Mouse (Mus musculus) heart, embryonic 14.5 days (tissue): ENCODE measurements around the gene Sycp1. TPM values are rescaled to one million over a fixed set of nuclear protein-coding genes. Genes with fewer than 3 reads are reported as not detected.

Experiments used
- ATAC-seq: fragments of 200-750 bp; cut with Nextera tagmentation; 2 replicates; pipeline ENCODE4 v1.8.0; 2017; ENCODE audit warnings: low read depth, moderate TSS enrichment; ENCODE audit not compliant: insufficient number of reproducible peaks, insufficient read depth, low FRiP score
- H3K27ac ChIP-seq, 2 experiments: fragments of 200-500 bp in 1 of 2; fragments of 300-500 bp in 1 of 2; sonication (generic) in 1 of 2; replicated peaks in 1 of 2; 2 replicates each; pipeline ENCODE4 v1.5.1; 2012 to 2014; ENCODE audit warnings: low read depth in 2 of 2, low read length in 2 of 2, control low read depth in 1 of 2, mild to moderate bottlenecking in 1 of 2, mixed read lengths in 1 of 2; ENCODE audit not compliant: control insufficient read depth in 1 of 2, insufficient read depth in 1 of 2
- H3K27me3 ChIP-seq: fragments of 300-500 bp; sonication (generic); 2 replicates; pipeline ENCODE4 v1.6.1; 2014; ENCODE audit warnings: mild to moderate bottlenecking, low read length, control low read depth; ENCODE audit not compliant: control insufficient read depth, insufficient read depth
- H3K36me3 ChIP-seq: fragments of 300-500 bp; sonication (generic); 2 replicates; pipeline ENCODE4 v1.6.1; 2014; ENCODE audit warnings: mild to moderate bottlenecking, control low read depth, low read length, mixed read lengths; ENCODE audit not compliant: control insufficient read depth, insufficient read depth
- H3K4me1 ChIP-seq, 2 experiments: fragments of 200-500 bp in 1 of 2; fragments of 300-500 bp in 1 of 2; sonication (generic) in 1 of 2; 2 replicates each; pipeline ENCODE4 v1.6.1; 2012 to 2014; ENCODE audit warnings: low read length in 2 of 2, control low read depth in 1 of 2, mixed read lengths in 1 of 2; ENCODE audit not compliant: control insufficient read depth in 2 of 2, insufficient read depth in 2 of 2
- H3K4me2 ChIP-seq: fragments of 300-500 bp; sonication (generic); 2 replicates; pipeline ENCODE4 v1.6.1; 2014; ENCODE audit warnings: mild to moderate bottlenecking, low read length
- H3K4me3 ChIP-seq, 2 experiments: fragments of 200-500 bp in 1 of 2; fragments of 300-500 bp in 1 of 2; sonication (generic) in 1 of 2; 2 replicates each; pipeline ENCODE4 v1.5.1; 2012 to 2014; ENCODE audit warnings: low read length in 2 of 2, mild to moderate bottlenecking in 2 of 2, control low read depth in 1 of 2, low read depth in 1 of 2, moderate library complexity in 1 of 2; ENCODE audit not compliant: control insufficient read depth in 1 of 2, insufficient read depth in 1 of 2
- H3K9ac ChIP-seq: fragments of 300-500 bp; sonication (generic); 2 replicates; pipeline ENCODE4 v1.6.1; 2014; ENCODE audit warnings: mild to moderate bottlenecking, low read length
- H3K9me3 ChIP-seq: fragments of 300-500 bp; sonication (generic); 2 replicates; pipeline ENCODE4 v1.6.1; 2016; ENCODE audit warnings: low read length, control low read depth; ENCODE audit not compliant: control insufficient read depth
- WGBS: fragments of 180-500 bp; shearing (Covaris S2); extraction: QIAGEN DNeasy Blood & Tissue Kit; methylation state at CpG from one replicate; pipeline ENCODE4 v1.1.7; 2014; 5-methylcytosine and 5-hydroxymethylcytosine counted together
- polyA plus RNA-seq: library from polyadenylated mRNA; unstranded; fragments of >200 nt; fragmentation: Nextera tagmentation; extraction: Ambion mirVana; gene quantifications from 2 replicates; pipeline ENCODE4 v1.2.1, GENCODE M21; 2014

Sycp1 gene
- polyA plus RNA-seq, 1 experiment from 2014 or later, result not detected

DNA sequence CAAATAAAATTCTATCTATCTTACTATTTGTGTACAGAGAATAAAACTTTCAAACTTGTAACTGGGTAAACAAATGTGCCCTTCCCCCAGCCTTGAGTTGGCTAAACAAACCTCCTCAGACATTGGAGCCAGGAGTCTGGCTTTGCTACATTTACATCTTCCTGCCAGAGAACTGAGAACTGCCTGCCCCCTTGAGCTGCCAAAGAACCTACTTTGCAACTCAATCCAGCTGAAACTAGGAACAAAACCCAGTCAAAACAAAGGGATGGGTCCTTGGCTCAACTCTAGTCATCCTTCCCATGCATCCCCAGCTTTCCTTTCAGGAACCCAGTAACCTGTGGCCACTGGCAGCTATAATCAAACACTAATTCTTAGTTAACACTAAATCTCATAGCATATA lies 87.2 kb downstream of the Sycp1 start:
- no peaks in the 10 kb centered on the region for H3K9me3 ChIP-seq
- no peaks in the 10 kb centered on the region for H3K36me3 ChIP-seq
- H3K27ac ChIP-seq, result no peak overlapping the region
- no peak overlapping the region for H3K4me2 ChIP-seq
- no peaks in the 10 kb centered on the region for H3K27me3 ChIP-seq
- H3K9ac ChIP-seq, result no peak overlapping the region
- no peak overlapping the region for H3K4me3 ChIP-seq
- H3K4me1 ChIP-seq, result no peaks in the 10 kb centered on the region
- no peak for ATAC-seq

- Histone ChIP-seq H3K4me3 (no peak overlapping the region), H3K27me3 (no peaks in the 10 kb centered on the region), H3K4me1 (no peaks in the 10 kb centered on the region), H3K4me2 (no peak overlapping the region), H3K27ac (no peak overlapping the region), H3K9ac (no peak overlapping the region), H3K9me3 (no peaks in the 10 kb centered on the region), H3K36me3 (no peaks in the 10 kb centered on the region)
- WGBS, result 32% methylated on average over 1 of the region's 1 CpGs
- ATAC-seq, result no peak
Measured at GRCm38 (mm10) chr3:102842386-102842785, 93.5 kb downstream of the Sycp1 start.

- Histone ChIP-seq H3K9ac (no peak overlapping the region), H3K4me2 (no peak overlapping the region), H3K9me3 (no peaks in the 10 kb centered on the region), H3K27me3 (no peaks in the 10 kb centered on the region), H3K36me3 (no peaks in the 10 kb centered on the region), H3K27ac (no peak overlapping the region), H3K4me1 (no peaks in the 10 kb centered on the region), H3K4me3 (no peak overlapping the region)
- no peak for ATAC-seq
- 4% methylated on average over 3 of the region's 3 CpGs for WGBS
Measured at GRCm38 (mm10) chr3:102803937-102804336, 132.0 kb downstream of the Sycp1 start.

DNA sequence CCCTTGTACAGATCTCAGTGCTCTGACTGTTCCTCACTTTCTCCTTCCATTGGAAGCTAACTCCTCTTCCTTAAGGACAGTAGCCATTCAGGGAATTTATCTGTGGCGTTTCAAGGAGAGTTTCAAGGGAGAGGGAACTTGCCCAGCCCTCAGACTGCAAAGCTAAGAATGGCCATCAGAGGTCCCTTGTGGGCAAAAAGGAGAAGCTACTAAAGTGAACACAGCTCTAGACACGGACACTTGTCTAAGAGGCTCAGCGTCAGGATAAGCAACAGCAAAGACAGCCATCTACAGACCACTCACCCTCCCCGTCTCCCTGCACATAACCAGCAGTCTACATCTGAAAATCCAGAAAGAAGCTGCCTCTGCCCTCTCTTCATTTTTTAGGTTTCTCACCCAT lies 148.5 kb downstream of the Sycp1 start:
- Histone ChIP-seq H3K9me3 (no peaks in the 10 kb centered on the region), H3K27ac (no peak overlapping the region), H3K4me3 (no peak overlapping the region), H3K4me1 (no peaks in the 10 kb centered on the region), H3K4me2 (no peak overlapping the region), H3K27me3 (no peaks in the 10 kb centered on the region), H3K36me3 (no peaks in the 10 kb centered on the region), H3K9ac (no peak overlapping the region)
- 19% methylated on average over 4 of the region's 4 CpGs for WGBS
- ATAC-seq, result no peak

- no peak within 1 kb of the TSS for H3K4me3 ChIP-seq
- H3K27me3 ChIP-seq, result no peaks in the 10 kb centered on the region
- ATAC-seq, result no peak
- no peak within 1 kb of the TSS for H3K4me2 ChIP-seq
- no peaks in the 10 kb centered on the region for H3K36me3 ChIP-seq
- H3K27ac ChIP-seq, result no peak within 1 kb of the TSS
- 64% methylated on average over 2 of the region's 2 CpGs for WGBS
- no peaks in the 10 kb centered on the region for H3K9me3 ChIP-seq
- H3K9ac ChIP-seq, result no peak within 1 kb of the TSS
- no peaks in the 10 kb centered on the region for H3K4me1 ChIP-seq
Measured at GRCm38 (mm10) chr3:102782618-102783017, 153.3 kb downstream of the Sycp1 start, which contains the start of gene Tshb. Gene Tshb, minus strand, starts transcription at chr3:102782718.

- no peaks in the 10 kb centered on the region for H3K4me1 ChIP-seq
- H3K36me3 ChIP-seq, result peaks cover 22% of the 10 kb centered on the region
- H3K27ac ChIP-seq, result no peak overlapping the region
- ATAC-seq, result no peak
- no peaks in the 10 kb centered on the region for H3K27me3 ChIP-seq
- 88% methylated on average over 4 of the region's 4 CpGs for WGBS
- H3K9ac ChIP-seq, result no peak overlapping the region
- H3K9me3 ChIP-seq, result no peaks in the 10 kb centered on the region
- H3K4me3 ChIP-seq, result no peak overlapping the region
- no peak overlapping the region for H3K4me2 ChIP-seq
Measured at GRCm38 (mm10) chr3:102773018-102773417, 162.9 kb downstream of the Sycp1 start.

Other genes starting within 250 kb of the Sycp1 start
- 31.3 and 34.8 TPM in 2 replicates for gene Tspan2, start 201.6 kb downstream of the Sycp1 start, polyA plus RNA-seq
- gene Tshb, start 153.4 kb downstream of the Sycp1 start, polyA plus RNA-seq, result 0.15 and 0.49 TPM in 2 replicates
- gene Nr1h5, start 28.0 kb upstream of the Sycp1 start, polyA plus RNA-seq, result not detected in 2 replicates
- 80.6 and 92.6 TPM in 2 replicates for gene Sike1, start 59.6 kb upstream of the Sycp1 start, polyA plus RNA-seq
- 349 and 364 TPM in 2 replicates for gene Csde1, start 84.3 kb upstream of the Sycp1 start, polyA plus RNA-seq
- gene Nras, start 122.2 kb upstream of the Sycp1 start, polyA plus RNA-seq, result 88.5 and 97.6 TPM in 2 replicates
- gene Ampd1, start 137.9 kb upstream of the Sycp1 start, polyA plus RNA-seq, result 0.09 and 0.30 TPM in 2 replicates
- gene Dennd2c, start 166.5 kb upstream of the Sycp1 start, polyA plus RNA-seq, result 3.1 and 3.4 TPM in 2 replicates
- gene Bcas2, start 235.6 kb upstream of the Sycp1 start, polyA plus RNA-seq, result 110 and 120 TPM in 2 replicates